In genomic region chr8:31525071-31525470, GRCm38 (mm10) we compare ENCODE assay signal across 17 mouse cellular contexts.
A peak's percentile ranks its signal among the peaks of the same experiment; 100 is the strongest.
DNase-seq lines count a peak whose midpoint lies in the region; ATAC-seq and TF ChIP-seq lines count a peak whose summit lies in the region.
"Had no signal": no experiment of that assay in that cellular context is flagged by ENCODE, and none has a peak within 500 bp of the region (broad histone marks: within the 10 kb centered on the region; RNA-seq: fewer than 3 reads in every experiment).

No protein-coding gene starts in this region.

- no peak overlapping the region for H3K4me2 ChIP-seq in kidney, postnatal 0 days (ENCODE audit: low read length)
- H3K4me2 ChIP-seq: heart, embryonic 13.5 days; hindbrain, embryonic 12.5 days; limb, embryonic 12.5 days; midbrain, embryonic 12.5 days; neural tube, embryonic 15.5 days had no signal

- H3K27me3 ChIP-seq in Patski = no peaks in the 10 kb centered on the region
- no peaks in the 10 kb centered on the region for H3K27me3 ChIP-seq in kidney, postnatal 0 days (ENCODE audit: insufficient read depth, low read length)
- H3K27me3 ChIP-seq: heart, embryonic 13.5 days; hindbrain, embryonic 12.5 days; limb, embryonic 12.5 days; midbrain, embryonic 12.5 days; neural tube, embryonic 15.5 days had no signal

- H3K4me1 ChIP-seq in kidney, postnatal 0 days (replicated peaks; ENCODE audit: insufficient read depth, low read length) = no peaks in the 10 kb centered on the region
- H3K4me1 ChIP-seq: forebrain, embryonic 10.5 days; hindbrain, embryonic 12.5 days; limb, embryonic 12.5 days; midbrain, embryonic 12.5 days; neural tube, embryonic 15.5 days had no signal

- CTCF ChIA-PET in Patski (lab: Charles Lee) = interaction anchor here (1.0 to 1.4 kb wide), 3 partner anchors 153 to 479 kb away, joined by 3 to 4 read pairs (median 3); no protein-coding TSS in a partner anchor

- H3K36me3 ChIP-seq in kidney, postnatal 0 days (ENCODE audit: insufficient read depth, low read length) = no peaks in the 10 kb centered on the region
- H3K36me3 ChIP-seq: forebrain, embryonic 10.5 days; heart, embryonic 13.5 days; hindbrain, embryonic 12.5 days; limb, embryonic 12.5 days; midbrain, embryonic 12.5 days; neural tube, embryonic 15.5 days had no signal

- in situ Hi-C loops in Patski (cut with MboI; ENCODE audit: low pct_unique_long_range_greater_than_20kb) = loop anchor here (5.0 kb wide), 1 partner anchor 182 kb away; no protein-coding TSS in a partner anchor

- H3K4me3 ChIP-seq in kidney, postnatal 0 days (replicated peaks; ENCODE audit: low read depth, low read length) = no peak overlapping the region
- H3K4me3 ChIP-seq: forebrain, embryonic 10.5 days; heart, embryonic 13.5 days; hindbrain, embryonic 12.5 days; limb, embryonic 12.5 days; midbrain, embryonic 12.5 days; neural tube, embryonic 15.5 days had no signal

- WGBS in kidney, postnatal 0 days = 48% methylated on average over 5 of the region's 5 CpGs

- POLR2A ChIA-PET in Patski (lab: Charles Lee) = no interaction called here

- peak; percentile 11 for DNase-seq in heart, postnatal 4 days
- DNase-seq in heart, postnatal 36 days = no peak
- no peak for DNase-seq in Patski (ENCODE audit: low read depth, low spot score)
- peak; percentile 51 for DNase-seq in kidney, postnatal 0 days (ENCODE audit: low spot score)
- peak; percentile 25 for DNase-seq in lung, postnatal 25 days (ENCODE audit: low spot score)
- DNase-seq in retina, postnatal 1 day = no peak
- no peak for DNase-seq in layer of hippocampus, adult 9-10 months (ENCODE audit: low spot score)
- DNase-seq in spleen, adult 18-20 months = no peak
- DNase-seq: adrenal gland, adult 8-10 months; cerebellum, adult 8-10 months had no signal

- H3K27ac ChIP-seq in kidney, postnatal 0 days = 0 out of 2 replicates have a peak overlapping the region, but pooled peaks have one; percentile 50
- H3K27ac ChIP-seq: forebrain, embryonic 10.5 days; heart, embryonic 13.5 days; hindbrain, embryonic 12.5 days; limb, embryonic 12.5 days; midbrain, embryonic 12.5 days; neural tube, embryonic 15.5 days had no signal

- TF ChIP-seq CTCF in Patski (IDR thresholded peaks at IDR 0.05) = no peak
- no peak for TF ChIP-seq CTCF in kidney, postnatal 0 days (IDR thresholded peaks at IDR 0.05; ENCODE audit: low read depth)

- ATAC-seq in Patski = peak; percentile 46
- ATAC-seq in kidney, postnatal 0 days (replicated peaks; ENCODE audit: low FRiP score, low read depth) = peak; percentile 74
- ATAC-seq: intestine, embryonic 16.5 days had no signal

- H3K9ac ChIP-seq in kidney, postnatal 0 days (ENCODE audit: low read depth, low read length) = no peak overlapping the region
- H3K9ac ChIP-seq: heart, embryonic 13.5 days; hindbrain, embryonic 12.5 days; limb, embryonic 12.5 days; midbrain, embryonic 12.5 days; neural tube, embryonic 15.5 days had no signal

- H3K9me3 ChIP-seq in kidney, postnatal 0 days (replicated peaks; ENCODE audit: low read length) = no peaks in the 10 kb centered on the region
- H3K9me3 ChIP-seq: forebrain, embryonic 10.5 days; limb, embryonic 12.5 days; midbrain, embryonic 12.5 days; neural tube, embryonic 15.5 days had no signal

- intact Hi-C loops in heart, postnatal 36 days (cut with DNase I) = no loop called here

Comparison
In these comparisons a context has a peak if more than half of its experiments do, and no peak if none do; other contexts are left out.
1. DNase-seq: peak in heart, postnatal 4 days (single experiment), kidney, postnatal 0 days (single experiment) and lung, postnatal 25 days (single experiment); none in heart, postnatal 36 days (0 of 2), Patski (single experiment), retina, postnatal 1 day (single experiment), layer of hippocampus, adult 9-10 months (single experiment) and spleen, adult 18-20 months (0 of 2).